Mouse (Mus musculus) CH12F3 (cell line): ENCODE measurements around the gene Pms2.

ENCODE experiments used
- in situ Hi-C: fragments of 300-500 bp; cut with MboI; formaldehyde crosslinking; loops from 2 replicates; pipeline ENCODE4 v1.14.3; 2020; ENCODE audit warnings: low sequenced_read_pairs

The Pms2 gene

GRCm38 (mm10) chr5:143909417-143910400 is at the start of gene Pms2, which contains the start of gene Aimp2:
Pms2 (plus strand) TSS chr5:143909964.
Aimp2 (minus strand) TSS chr5:143909847.
- in situ Hi-C loops = no loop called here

GRCm38 (mm10) chr5:143871547-143872169 is 38.1 kb upstream of the Pms2 start:
- in situ Hi-C loops = no loop called here

- in situ Hi-C loops = no loop called here
Measured at GRCm38 (mm10) chr5:143874571-143874970, 35.2 kb upstream of the Pms2 start.

- in situ Hi-C loops = no loop called here
Measured at GRCm38 (mm10) chr5:143885274-143885673, 24.5 kb upstream of the Pms2 start.

- in situ Hi-C loops = no loop called here
Measured at GRCm38 (mm10) chr5:143890741-143891140, 19.0 kb upstream of the Pms2 start.

GRCm38 (mm10) chr5:143892255-143892886 is 17.4 kb upstream of the Pms2 start:
- in situ Hi-C loops = no loop called here

- in situ Hi-C loops = no loop called here
Measured at GRCm38 (mm10) chr5:143893396-143893795, 16.4 kb upstream of the Pms2 start.

GRCm38 (mm10) chr5:143897635-143898330 is 12.0 kb upstream of the Pms2 start, which contains the start of gene Ankrd61:
Ankrd61 (minus strand) TSS chr5:143897685.
- in situ Hi-C loops = no loop called here

- in situ Hi-C loops = no loop called here
Measured at GRCm38 (mm10) chr5:143902111-143902510, 7.7 kb upstream of the Pms2 start.

- in situ Hi-C loops = no loop called here
Measured at GRCm38 (mm10) chr5:143903813-143904212, 6.0 kb upstream of the Pms2 start.

GRCm38 (mm10) chr5:143906429-143906828 is 3.3 kb upstream of the Pms2 start:
- in situ Hi-C loops = no loop called here

- in situ Hi-C loops = no loop called here
Measured at GRCm38 (mm10) chr5:143908926-143909325, 838 bp upstream of the Pms2 start.

- in situ Hi-C loops = no loop called here
Measured at GRCm38 (mm10) chr5:143916221-143916620, 6.5 kb downstream of the Pms2 start.

GRCm38 (mm10) chr5:143917418-143917817 is 7.7 kb downstream of the Pms2 start:
- in situ Hi-C loops = no loop called here

GRCm38 (mm10) chr5:143918120-143918519 is 8.4 kb downstream of the Pms2 start:
- in situ Hi-C loops = no loop called here

GRCm38 (mm10) chr5:143924781-143925452 is 15.2 kb downstream of the Pms2 start:
- in situ Hi-C loops = no loop called here

- in situ Hi-C loops = no loop called here
Measured at GRCm38 (mm10) chr5:143927875-143928274, 18.1 kb downstream of the Pms2 start, which contains the start of gene Gm42421. Gm42421 (plus strand) TSS chr5:143928175.

GRCm38 (mm10) chr5:143929291-143929690 is 19.5 kb downstream of the Pms2 start:
- in situ Hi-C loops = no loop called here

- in situ Hi-C loops = no loop called here
Measured at GRCm38 (mm10) chr5:143930656-143931055, 20.9 kb downstream of the Pms2 start.
